Mouse (Mus musculus) embryonic facial prominence, embryonic 14.5 days (tissue): ENCODE measurements around the gene Map4k1. TPM values are rescaled to one million over a fixed set of nuclear protein-coding genes. Genes with fewer than 3 reads are reported as not detected.
A peak's percentile ranks its signal among the peaks of the same experiment; 100 is the strongest.

Experiments
- ATAC-seq: fragments of 200-750 bp; cut with Nextera tagmentation; 2 replicates; pipeline ENCODE4 v1.8.0; 2017; ENCODE audit warnings: low read depth, moderate number of reproducible peaks, moderate TSS enrichment
- DNase-seq: peaks from one replicate; pipeline ENCODE4 v3.0.0-alpha.2; 2015; ENCODE audit warnings: low spot score
- H3K27ac ChIP-seq: fragments of 300-500 bp; sonication (generic); replicated peaks from 2 replicates; pipeline ENCODE4 v1.5.1; 2014; ENCODE audit warnings: low read depth, mild to moderate bottlenecking, low read length, moderate library complexity
- H3K27me3 ChIP-seq: fragments of 300-500 bp; sonication (generic); replicated peaks from 2 replicates; pipeline ENCODE4 v1.6.1; 2014; ENCODE audit warnings: low read length; ENCODE audit not compliant: control insufficient read depth, insufficient read depth
- H3K36me3 ChIP-seq: fragments of 300-500 bp; sonication (generic); 2 replicates; pipeline ENCODE4 v1.6.1; 2014; ENCODE audit warnings: low read length, mixed read lengths; ENCODE audit not compliant: control insufficient read depth, insufficient read depth
- H3K4me1 ChIP-seq: fragments of 300-500 bp; sonication (generic); 2 replicates; pipeline ENCODE4 v1.6.1; 2014; ENCODE audit warnings: antibody characterized with exemption, low read length; ENCODE audit not compliant: control insufficient read depth, insufficient read depth
- H3K4me2 ChIP-seq: fragments of 300-500 bp; sonication (generic); 2 replicates; pipeline ENCODE4 v1.6.1; 2014; ENCODE audit warnings: low read depth, mild to moderate bottlenecking, low read length, moderate library complexity, mixed read lengths
- H3K4me3 ChIP-seq: fragments of 300-500 bp; sonication (generic); 2 replicates; pipeline ENCODE4 v1.5.1; 2014; ENCODE audit warnings: low read depth, mild to moderate bottlenecking, low read length
- H3K9ac ChIP-seq: fragments of 300-500 bp; sonication (generic); 2 replicates; pipeline ENCODE4 v1.6.1; 2014; ENCODE audit warnings: low read depth, mild to moderate bottlenecking, low read length, moderate library complexity, mixed read lengths
- H3K9me3 ChIP-seq: fragments of 300-500 bp; sonication (generic); 2 replicates; pipeline ENCODE4 v1.6.1; 2016; ENCODE audit warnings: low read length; ENCODE audit not compliant: control insufficient read depth
- WGBS: fragments of 180-500 bp; shearing (Covaris S2); extraction: QIAGEN DNeasy Blood & Tissue Kit; methylation state at CpG from one replicate; pipeline ENCODE4 v1.1.7; 2014; 5-methylcytosine and 5-hydroxymethylcytosine counted together
- polyA plus RNA-seq: library from polyadenylated mRNA; unstranded; fragments of >200 nt; fragmentation: Nextera tagmentation; extraction: Ambion mirVana; gene quantifications from 2 replicates; pipeline ENCODE4 v1.2.1, GENCODE M21; 2014

The Map4k1 gene
- polyA plus RNA-seq, 1 experiment from 2014 or later = 7.2 TPM

DNA sequence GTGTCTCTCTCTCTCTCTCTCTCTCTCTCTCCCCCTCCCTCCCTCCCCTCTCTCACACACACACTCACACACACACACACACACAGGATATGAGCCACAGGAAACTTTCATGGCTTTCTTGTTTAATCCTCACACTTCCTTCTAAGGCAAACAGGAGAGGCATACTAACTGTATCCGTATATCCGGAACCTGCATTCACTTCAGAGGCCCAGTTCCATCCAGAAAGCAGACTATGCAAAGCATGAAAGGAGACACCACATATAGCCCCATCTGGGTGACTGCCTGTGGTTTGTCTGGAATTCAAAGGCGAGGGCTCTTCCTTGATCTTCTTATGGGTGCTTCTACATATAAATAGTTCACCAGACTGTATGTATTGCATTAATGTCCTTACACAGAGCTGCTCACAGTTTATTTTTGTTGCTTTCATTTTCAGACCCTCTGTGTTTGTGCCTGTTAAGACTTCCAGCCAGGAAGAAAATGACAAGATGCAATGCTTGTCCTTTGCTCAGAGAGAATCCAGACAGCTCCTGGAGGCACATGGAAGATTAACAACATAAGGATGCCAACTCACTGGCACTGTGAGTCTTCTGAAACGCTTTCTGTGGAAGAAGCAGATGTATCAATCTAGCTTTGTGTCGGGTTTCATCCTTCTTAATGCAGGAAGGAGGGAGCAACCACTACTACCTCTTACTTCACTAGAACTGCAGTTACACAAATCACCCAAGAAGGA is 38.2 kb upstream of the Map4k1 start:
- ATAC-seq (peak; percentile 69), DNase-seq (peak; percentile 83)
- no peaks in the 10 kb centered on the region for H3K9me3 ChIP-seq
- no peak overlapping the region for H3K4me2 ChIP-seq
- H3K4me1 ChIP-seq = peaks cover 70% of the 10 kb centered on the region
- H3K27me3 ChIP-seq = no peaks in the 10 kb centered on the region
- no peak overlapping the region for H3K4me3 ChIP-seq
- 28% methylated on average over 5 of the region's 5 CpGs for WGBS
- H3K27ac ChIP-seq = peak overlapping the region; percentile 86
- H3K36me3 ChIP-seq = peaks cover 8% of the 10 kb centered on the region; the same call in 1 of the 2 replicates
- H3K9ac ChIP-seq = no peak overlapping the region; the same call in 1 of the 2 replicates

DNA sequence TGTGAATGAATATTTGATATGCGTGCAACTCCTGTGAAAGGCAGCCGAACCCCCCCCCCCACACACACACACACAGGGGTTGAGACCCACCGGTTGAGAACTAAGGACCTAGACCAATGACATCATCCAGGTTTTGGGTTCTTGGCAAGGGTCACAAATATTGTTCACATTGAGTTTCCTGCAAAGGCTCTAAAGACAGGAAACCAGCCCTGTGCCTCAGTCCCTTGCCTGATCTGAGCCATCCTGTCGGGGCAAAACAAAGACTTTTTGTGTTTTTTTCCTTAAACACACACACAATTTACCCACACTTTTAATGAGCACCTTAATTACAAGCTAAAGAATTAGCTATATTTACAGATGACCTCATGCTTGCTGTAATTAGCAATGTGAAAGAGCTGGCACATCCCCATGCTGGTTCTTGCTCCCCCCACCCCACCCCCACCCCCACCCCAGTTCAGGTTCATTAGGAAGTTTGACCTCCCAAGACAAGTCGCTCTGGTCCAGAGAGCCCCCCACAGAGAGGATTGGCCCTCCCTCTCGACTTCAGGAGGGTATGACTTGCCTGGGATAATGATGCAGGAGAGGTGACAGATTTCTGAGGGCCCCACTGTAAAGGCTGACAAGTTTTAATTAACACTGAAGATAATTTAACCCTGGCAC is 37.0 kb upstream of the Map4k1 start:
- Histone ChIP-seq H3K4me1 (peaks cover 72% of the 10 kb centered on the region), H3K4me2 (0 out of 2 replicates have a peak overlapping the region, but pooled peaks have one; percentile 8), H3K4me3 (no peak overlapping the region), H3K9me3 (no peaks in the 10 kb centered on the region), H3K36me3 (peaks cover 14% of the 10 kb centered on the region), H3K27ac (peak overlapping the region; percentile 86), H3K9ac (peak overlapping the region; percentile 45; the same call in 1 of the 2 replicates), H3K27me3 (no peaks in the 10 kb centered on the region)
- ATAC-seq (no peak), DNase-seq (no peak)
- WGBS = 24% methylated on average over 6 of the region's 6 CpGs

DNA sequence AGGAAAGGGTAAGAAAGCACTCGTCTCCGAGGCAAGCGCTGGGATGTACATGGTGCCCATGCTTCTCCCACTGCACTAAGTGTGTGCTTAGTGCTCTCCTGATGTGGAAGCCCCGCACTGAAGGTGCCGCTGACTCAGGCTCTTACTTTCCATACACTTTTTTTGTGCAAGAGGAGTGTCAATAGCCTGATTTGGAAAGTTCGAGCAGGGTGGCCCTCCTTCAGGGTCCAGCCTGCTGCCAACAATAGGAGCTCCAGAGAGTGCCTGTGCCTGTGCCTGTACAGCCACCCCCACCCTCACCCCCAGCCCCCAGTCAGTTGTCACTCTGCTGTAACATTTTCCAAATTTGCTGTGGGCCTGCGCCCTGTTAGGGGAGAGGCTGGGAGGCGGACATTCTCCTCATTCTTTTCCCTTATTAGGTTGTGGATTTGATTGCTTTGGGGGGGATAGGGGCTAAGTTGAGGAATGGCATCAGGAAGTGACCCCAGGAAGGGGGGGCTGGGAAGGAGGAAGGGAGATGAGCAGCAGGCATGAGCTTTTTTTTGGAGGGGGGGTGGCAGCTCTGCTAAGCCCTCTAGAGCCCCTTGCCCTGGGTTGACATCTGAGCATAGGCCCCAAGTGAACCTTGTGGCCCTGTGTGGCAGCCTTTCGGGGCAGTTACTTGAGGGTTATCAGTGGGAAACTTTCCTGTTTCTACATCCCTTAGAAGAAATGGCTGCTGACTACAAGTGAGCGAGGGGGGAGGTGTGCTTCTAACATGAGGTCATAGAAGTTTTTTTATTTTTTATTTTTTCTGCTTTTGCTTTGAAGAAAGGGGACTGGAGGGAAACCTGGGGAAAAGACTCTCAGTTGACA is 36.2 kb upstream of the Map4k1 start:
- 11% methylated on average over 10 of the region's 10 CpGs for whole genome bisulfite sequencing
- Histone ChIP-seq H3K4me3 (no peak overlapping the region), H3K4me2 (peak overlapping the region; percentile 8), H3K27me3 (no peaks in the 10 kb centered on the region), H3K27ac (peak overlapping the region; percentile 86), H3K4me1 (peaks cover 71% of the 10 kb centered on the region), H3K9ac (peak overlapping the region; percentile 45; the same call in 1 of the 2 replicates), H3K9me3 (no peaks in the 10 kb centered on the region), H3K36me3 (peaks cover 19% of the 10 kb centered on the region)
- DNase-seq = peak; percentile 86
- ATAC-seq = peak; percentile 72

DNA sequence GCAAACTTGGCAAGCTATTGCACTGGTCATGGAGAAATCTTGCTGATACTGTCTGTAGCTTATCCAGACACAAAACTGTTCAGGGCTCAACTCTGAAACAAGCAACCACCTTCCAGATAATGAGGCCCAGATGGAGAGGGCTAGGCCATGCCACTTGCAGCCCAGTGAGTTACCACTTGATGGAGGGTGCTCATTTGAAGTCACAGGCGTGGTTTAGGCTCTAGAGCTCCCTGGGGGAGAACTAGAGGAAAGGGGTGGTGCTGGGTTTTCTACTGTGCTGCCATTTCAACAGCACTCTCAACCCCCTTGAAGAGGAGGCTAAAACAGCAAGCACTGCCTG is 35.6 kb upstream of the Map4k1 start:
- H3K36me3 ChIP-seq = peaks cover 20% of the 10 kb centered on the region
- no peak overlapping the region for H3K4me2 ChIP-seq
- H3K9ac ChIP-seq = no peak overlapping the region
- H3K4me3 ChIP-seq = no peak overlapping the region
- peaks cover 77% of the 10 kb centered on the region for H3K4me1 ChIP-seq
- WGBS = 0% methylated on average over 1 of the region's 1 CpGs
- no peaks in the 10 kb centered on the region for H3K27me3 ChIP-seq
- ATAC-seq = no peak
- peak overlapping the region; percentile 86 for H3K27ac ChIP-seq
- DNase-seq = no peak
- H3K9me3 ChIP-seq = no peaks in the 10 kb centered on the region

DNA sequence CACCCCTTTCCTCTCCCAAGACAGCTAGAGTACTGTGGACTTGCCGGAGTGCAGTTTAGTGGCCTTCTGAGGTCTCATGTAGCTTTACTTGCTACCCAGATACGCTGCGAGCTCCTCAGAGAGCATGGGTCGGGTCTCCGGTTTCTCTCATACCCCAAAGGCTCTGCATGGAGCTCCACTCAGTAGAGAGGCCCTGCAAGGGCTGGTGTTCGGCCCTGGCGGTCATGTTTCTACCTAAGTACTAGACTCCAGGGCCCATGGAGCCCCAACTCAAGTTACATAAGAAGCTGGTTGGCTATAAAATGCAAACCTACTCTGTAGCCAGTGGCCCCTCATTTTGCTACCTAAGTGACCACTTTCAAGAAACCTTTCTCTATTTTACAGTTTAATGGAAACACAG is 33.1 kb upstream of the Map4k1 start:
- Histone ChIP-seq H3K9ac (0 out of 2 replicates have a peak overlapping the region, but pooled peaks have one; percentile 8), H3K4me3 (no peak overlapping the region), H3K27me3 (no peaks in the 10 kb centered on the region), H3K27ac (peak overlapping the region; percentile 67), H3K4me2 (no peak overlapping the region), H3K9me3 (no peaks in the 10 kb centered on the region), H3K4me1 (peaks cover 86% of the 10 kb centered on the region), H3K36me3 (peaks cover 12% of the 10 kb centered on the region; the same call in 1 of the 2 replicates)
- DNase-seq (peak; percentile 50), ATAC-seq (no peak; the same call in 1 of the 2 replicates)
- WGBS = 62% methylated on average over 7 of the region's 7 CpGs

DNA sequence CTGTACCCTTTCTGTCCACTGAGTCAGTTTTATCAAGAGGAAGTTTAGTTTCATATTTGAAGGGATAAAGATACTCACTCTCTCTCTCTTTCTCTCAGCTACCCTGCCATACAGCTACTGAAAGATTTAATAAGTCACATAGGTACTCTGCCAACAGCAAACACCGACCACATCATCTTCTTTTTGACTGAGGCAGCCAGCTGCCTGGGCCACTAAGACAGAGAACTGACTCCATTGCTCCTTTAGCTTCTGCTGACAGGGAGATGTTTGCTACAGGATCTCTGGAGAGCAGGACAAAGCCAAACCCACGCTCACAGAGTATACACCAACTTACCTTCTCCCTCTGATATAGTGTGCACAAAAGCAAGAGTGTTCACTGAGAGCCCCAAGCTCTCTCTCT is 32.6 kb upstream of the Map4k1 start:
- Histone ChIP-seq H3K4me3 (no peak overlapping the region), H3K9me3 (no peaks in the 10 kb centered on the region), H3K36me3 (peaks cover 12% of the 10 kb centered on the region; the same call in 1 of the 2 replicates), H3K27ac (peak overlapping the region; percentile 67; the same call in 1 of the 2 replicates), H3K9ac (peak overlapping the region; percentile 32; the same call in 1 of the 2 replicates), H3K27me3 (no peaks in the 10 kb centered on the region), H3K4me2 (no peak overlapping the region), H3K4me1 (peaks cover 86% of the 10 kb centered on the region)
- WGBS = 72% methylated on average over 2 of the region's 2 CpGs
- ATAC-seq (no peak), DNase-seq (no peak)

DNA sequence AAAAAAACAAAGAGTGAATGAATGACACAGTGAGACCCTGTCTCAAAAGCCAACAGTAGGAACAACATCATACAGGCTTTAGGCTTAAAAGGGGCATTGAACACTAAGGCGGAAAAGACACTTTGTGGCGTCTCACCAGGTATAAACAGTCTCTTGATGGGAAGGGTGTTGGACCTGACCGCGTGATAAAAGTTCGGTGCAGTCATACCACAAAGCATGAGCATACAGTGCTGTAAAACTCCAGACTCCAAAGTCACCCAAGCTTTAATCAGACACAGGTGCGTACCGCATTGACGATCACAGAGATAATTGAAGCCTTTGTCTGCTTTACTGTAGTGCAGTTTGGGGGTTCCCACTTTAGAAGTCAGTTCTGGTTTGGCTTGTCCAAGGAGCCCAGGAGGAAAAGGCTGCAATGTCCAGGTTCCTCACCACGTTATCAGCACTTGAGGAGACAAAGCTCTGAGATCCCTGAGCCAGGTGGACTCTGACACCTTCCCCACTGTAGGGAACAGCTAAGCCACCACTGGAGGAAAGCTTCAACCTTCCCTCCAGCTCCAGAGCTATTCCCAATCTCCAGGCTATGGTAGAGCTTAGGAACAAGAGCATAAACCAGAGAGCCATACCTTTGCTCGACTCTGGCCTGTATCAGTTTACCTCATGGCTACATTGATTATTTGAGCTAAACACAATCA is 31.4 kb upstream of the Map4k1 start:
- Histone ChIP-seq H3K27me3 (no peaks in the 10 kb centered on the region), H3K9ac (no peak overlapping the region), H3K27ac (peak overlapping the region; percentile 18), H3K4me2 (no peak overlapping the region), H3K36me3 (peaks cover 12% of the 10 kb centered on the region; the same call in 1 of the 2 replicates), H3K4me3 (no peak overlapping the region), H3K4me1 (peaks cover 83% of the 10 kb centered on the region), H3K9me3 (no peaks in the 10 kb centered on the region)
- DNase-seq = no peak
- 77% methylated on average over 10 of the region's 10 CpGs for WGBS
- no peak for ATAC-seq

DNA sequence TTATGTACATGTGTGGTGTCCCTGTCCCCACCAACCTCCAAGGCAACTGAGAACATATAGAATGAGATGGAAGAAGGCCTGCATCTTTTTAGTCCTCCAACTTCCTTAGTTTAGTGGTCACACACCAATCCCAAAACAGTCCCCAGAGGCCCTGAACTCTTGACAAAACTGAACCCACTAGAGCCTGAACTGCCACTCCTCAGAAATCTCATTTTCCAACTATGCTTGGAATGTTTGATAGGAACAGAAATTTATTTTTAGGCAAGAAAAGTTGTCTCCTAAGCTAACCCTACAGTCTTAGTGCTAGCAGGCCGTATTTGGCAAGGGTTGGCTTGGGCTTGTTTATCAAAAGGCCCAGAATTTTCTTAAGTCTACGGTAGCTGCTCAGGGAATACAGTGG is 30.1 kb upstream of the Map4k1 start:
- Histone ChIP-seq H3K4me3 (no peak overlapping the region), H3K36me3 (peaks cover 18% of the 10 kb centered on the region), H3K9ac (no peak overlapping the region), H3K4me2 (no peak overlapping the region), H3K27me3 (no peaks in the 10 kb centered on the region), H3K27ac (peak overlapping the region; percentile 87; the same call in 1 of the 2 replicates), H3K4me1 (peaks cover 77% of the 10 kb centered on the region), H3K9me3 (no peaks in the 10 kb centered on the region)
- DNase-seq (no peak), ATAC-seq (no peak)
- 71% methylated on average over 2 of the region's 2 CpGs for WGBS
